Mouse (Mus musculus): ENCODE data around the gene Fmo5.

The Fmo5 gene

GRCm38 (mm10) chr3:97631258-97631860, 2.8 kb downstream of the Fmo5 start:
- no peak for DNase-seq (ENCODE audit: low read depth, low spot score)

- no peak for DNase-seq (ENCODE audit: low read depth, low spot score)
Observed at GRCm38 (mm10) chr3:97633456-97633855, 4.9 kb downstream of the Fmo5 start.

- no peak for DNase-seq (ENCODE audit: low read depth, low spot score)
Observed at GRCm38 (mm10) chr3:97634288-97634761, 5.7 kb downstream of the Fmo5 start.

- no peak for DNase-seq (ENCODE audit: low read depth, low spot score)
Observed at GRCm38 (mm10) chr3:97641396-97641795, 12.8 kb downstream of the Fmo5 start.

- DNase-seq (ENCODE audit: low read depth, low spot score) = no peak
Observed at GRCm38 (mm10) chr3:97642001-97642400, 13.4 kb downstream of the Fmo5 start.

- no peak for DNase-seq (ENCODE audit: low read depth, low spot score)
Observed at GRCm38 (mm10) chr3:97648518-97648917, 19.9 kb downstream of the Fmo5 start.

- DNase-seq (ENCODE audit: low read depth, low spot score) = no peak
Observed at GRCm38 (mm10) chr3:97649022-97649421, 20.4 kb downstream of the Fmo5 start.

GRCm38 (mm10) chr3:97649469-97649868, 20.9 kb downstream of the Fmo5 start:
- no peak for DNase-seq (ENCODE audit: low read depth, low spot score)

- DNase-seq (ENCODE audit: low read depth, low spot score) = no peak
Observed at GRCm38 (mm10) chr3:97651604-97652003, 23.0 kb downstream of the Fmo5 start.

- no peak for DNase-seq (ENCODE audit: low read depth, low spot score)
Observed at GRCm38 (mm10) chr3:97653781-97654180, 25.2 kb downstream of the Fmo5 start.

GRCm38 (mm10) chr3:97654901-97655300, 26.3 kb downstream of the Fmo5 start:
- DNase-seq (ENCODE audit: low read depth, low spot score) = peak; percentile 80

GRCm38 (mm10) chr3:97657655-97658411, 29.2 kb downstream of the Fmo5 start, which contains the start of gene Prkab2:
Prkab2 (plus strand) TSS chr3:97658193.
- peak; percentile 98 for DNase-seq (ENCODE audit: low read depth, low spot score)

- peak; percentile 79 for DNase-seq (ENCODE audit: low read depth, low spot score)
Observed at GRCm38 (mm10) chr3:97658426-97659193, 30.0 kb downstream of the Fmo5 start.

GRCm38 (mm10) chr3:97659746-97660145, 31.1 kb downstream of the Fmo5 start:
- no peak for DNase-seq (ENCODE audit: low read depth, low spot score)

GRCm38 (mm10) chr3:97661206-97661605, 32.6 kb downstream of the Fmo5 start:
- no peak for DNase-seq (ENCODE audit: low read depth, low spot score)

- DNase-seq (ENCODE audit: low read depth, low spot score) = no peak
Observed at GRCm38 (mm10) chr3:97665525-97665924, 36.9 kb downstream of the Fmo5 start.

GRCm38 (mm10) chr3:97666154-97666553, 37.5 kb downstream of the Fmo5 start:
- DNase-seq (ENCODE audit: low read depth, low spot score) = no peak

- DNase-seq (ENCODE audit: low read depth, low spot score) = no peak
Observed at GRCm38 (mm10) chr3:97667093-97667675, 38.6 kb downstream of the Fmo5 start.

- no peak for DNase-seq (ENCODE audit: low read depth, low spot score)
Observed at GRCm38 (mm10) chr3:97674644-97675110, 46.1 kb downstream of the Fmo5 start, which contains the start of gene Gm17651. Gm17651 (minus strand) TSS chr3:97674694.

- no peak for DNase-seq (ENCODE audit: low read depth, low spot score)
Observed at GRCm38 (mm10) chr3:97676126-97676525, 47.5 kb downstream of the Fmo5 start.

- no peak for DNase-seq (ENCODE audit: low read depth, low spot score)
Observed at GRCm38 (mm10) chr3:97678416-97678815, 49.8 kb downstream of the Fmo5 start.

Measured in ZHBTc4 (cell line).